Mouse (Mus musculus) midbrain, embryonic 10.5 days (tissue): ENCODE measurements around the gene Cyp2u1. TPM values are rescaled to one million over a fixed set of nuclear protein-coding genes. Genes with fewer than 3 reads are reported as not detected.
"Not testable (repeated sequence)": the region's sequence is repeated elsewhere in the genome, so short reads cannot be mapped to it uniquely, and the experiment has no call there.

Source experiments
- DNase-seq: peaks from one replicate; pipeline ENCODE4 v3.0.0-alpha.2; 2017; ENCODE audit warnings: low spot score
- H3K27ac ChIP-seq: fragments of 300-500 bp; sonication (generic); replicated peaks from 2 replicates; pipeline ENCODE4 v1.5.1; 2016; ENCODE audit warnings: mild to moderate bottlenecking
- H3K27me3 ChIP-seq: fragments of 300-500 bp; sonication (generic); 2 replicates; pipeline ENCODE4 v1.6.1; 2016; ENCODE audit warnings: low read depth, mild to moderate bottlenecking; ENCODE audit not compliant: poor library complexity, severe bottlenecking
- H3K36me3 ChIP-seq: fragments of 300-500 bp; sonication (generic); 2 replicates; pipeline ENCODE4 v1.6.1; 2016; ENCODE audit warnings: mild to moderate bottlenecking, moderate library complexity
- H3K4me1 ChIP-seq: fragments of 300-500 bp; sonication (generic); 2 replicates; pipeline ENCODE4 v1.6.1; 2016
- H3K4me3 ChIP-seq: fragments of 300-500 bp; sonication (generic); 2 replicates; pipeline ENCODE4 v1.5.1; 2016; ENCODE audit warnings: mild to moderate bottlenecking, moderate library complexity
- H3K9me3 ChIP-seq: fragments of 300-500 bp; sonication (generic); replicated peaks from 2 replicates; pipeline ENCODE4 v1.6.1; 2016; ENCODE audit warnings: mild to moderate bottlenecking
- WGBS: fragments of 180-500 bp; shearing (Covaris S2); methylation state at CpG from one replicate; pipeline ENCODE4 v1.1.7; 2016; 5-methylcytosine and 5-hydroxymethylcytosine counted together
- polyA plus RNA-seq: library from polyadenylated mRNA; unstranded; fragments of >200 nt; fragmentation: Nextera tagmentation; extraction: Ambion mirVana; gene quantifications from 2 replicates; pipeline ENCODE4 v1.2.1, GENCODE M21; 2016

Gene Cyp2u1
- 1.2 and 1.8 TPM in 2 replicates for polyA plus RNA-seq

DNA sequence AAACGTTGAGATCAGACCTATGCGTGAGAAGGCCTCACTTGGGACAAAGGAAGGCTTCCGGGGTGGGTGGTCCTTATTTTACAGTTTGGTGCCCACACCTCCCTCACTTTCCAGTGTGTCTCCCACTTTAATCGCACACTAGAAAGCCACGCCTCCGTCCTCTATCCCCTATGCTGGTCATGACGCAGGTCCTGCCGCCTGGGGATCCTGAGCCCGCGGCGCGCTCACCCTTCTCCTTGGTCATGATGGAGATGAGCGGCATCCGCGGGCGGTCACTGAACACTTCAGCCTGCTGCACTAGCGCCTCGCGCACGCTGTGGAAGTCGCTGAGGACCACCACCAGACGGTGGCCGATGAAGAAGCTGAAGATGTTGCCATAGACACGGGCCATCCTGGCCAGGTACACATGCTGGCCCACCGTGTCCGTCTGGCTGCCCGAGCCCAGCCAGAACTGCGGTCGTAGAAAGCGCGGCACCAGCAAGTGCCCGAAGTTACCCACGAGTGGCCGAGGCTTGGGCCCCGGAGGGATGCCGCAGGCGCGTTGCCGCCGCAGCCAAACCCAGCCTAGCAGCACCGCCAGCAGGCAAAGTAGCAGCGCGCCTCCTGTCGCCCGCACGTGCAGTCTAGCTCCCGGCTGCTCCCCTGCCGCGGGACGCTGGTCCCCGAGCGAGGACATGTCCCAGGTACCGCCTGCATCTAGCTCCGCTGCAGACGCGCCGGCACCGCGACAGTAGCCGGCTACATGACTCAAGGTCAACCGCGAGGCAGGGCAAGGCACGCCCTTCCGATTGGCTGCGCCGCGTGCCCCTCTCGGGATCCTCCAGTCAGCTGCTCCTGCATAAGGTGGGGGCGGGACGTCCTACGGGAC is at the start of gene Cyp2u1:
Gene Cyp2u1 (minus strand): TSS at position 776 of the 868 bp plus-strand sequence.
- peak within 1 kb of the TSS; percentile 79 for H3K27ac ChIP-seq
- peaks cover 36% of the 10 kb centered on the region for H3K27me3 ChIP-seq
- peaks cover 11% of the 10 kb centered on the region for H3K4me1 ChIP-seq
- no peaks in the 10 kb centered on the region for H3K36me3 ChIP-seq
- DNase-seq: peak; percentile 90
- H3K9me3 ChIP-seq: no peaks in the 10 kb centered on the region
- peak within 1 kb of the TSS; percentile 85 for H3K4me3 ChIP-seq
- WGBS: under 1% methylated on average over 71 of the region's 71 CpGs

DNA sequence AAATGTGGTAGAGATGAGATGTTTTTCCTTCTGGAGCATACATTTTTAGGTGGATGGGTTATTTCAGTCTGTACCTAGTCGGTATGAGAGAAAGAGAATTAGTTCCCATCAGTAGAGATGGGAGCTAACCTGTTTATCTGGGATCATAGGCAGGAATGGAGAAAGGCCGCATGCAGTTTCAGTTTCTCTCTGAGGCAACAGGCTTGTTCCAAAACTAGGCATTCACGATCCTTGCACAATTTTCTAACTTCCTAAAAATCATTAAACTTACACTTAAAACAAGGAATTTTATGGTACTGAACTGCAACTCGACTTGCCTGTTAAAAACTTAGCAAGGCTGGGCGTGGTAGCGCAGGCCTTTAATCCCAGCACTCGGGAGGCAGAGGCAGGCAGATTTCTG is 47.5 kb upstream of the Cyp2u1 start:
- H3K9me3 ChIP-seq: no peaks in the 10 kb centered on the region
- no peak for DNase-seq
- no peak overlapping the region for H3K4me3 ChIP-seq
- WGBS: 91% methylated on average over 7 of the region's 7 CpGs
- no peaks in the 10 kb centered on the region for H3K4me1 ChIP-seq
- no peaks in the 10 kb centered on the region for H3K36me3 ChIP-seq
- H3K27me3 ChIP-seq: no peaks in the 10 kb centered on the region
- no peak overlapping the region for H3K27ac ChIP-seq

DNA sequence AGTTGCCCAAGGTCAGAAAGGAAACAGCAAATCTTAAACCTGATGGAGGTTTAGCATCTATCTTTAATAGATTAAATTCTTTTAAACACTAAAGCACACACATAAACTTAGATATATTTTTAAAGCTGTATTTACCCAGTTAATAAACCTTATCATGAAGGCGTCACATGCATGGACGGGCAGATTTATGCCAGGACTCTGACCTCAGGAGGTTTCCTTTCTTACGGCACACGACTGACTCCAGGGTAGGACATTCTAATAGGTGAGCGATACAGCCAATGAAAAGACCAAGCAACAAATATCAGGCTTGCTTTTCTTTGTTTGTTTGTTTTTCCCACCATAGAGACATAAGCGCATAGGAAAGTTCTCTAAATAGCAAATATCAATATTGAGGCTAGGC is 46.0 kb upstream of the Cyp2u1 start:
- DNase-seq: no peak
- H3K36me3 ChIP-seq: no peaks in the 10 kb centered on the region

DNA sequence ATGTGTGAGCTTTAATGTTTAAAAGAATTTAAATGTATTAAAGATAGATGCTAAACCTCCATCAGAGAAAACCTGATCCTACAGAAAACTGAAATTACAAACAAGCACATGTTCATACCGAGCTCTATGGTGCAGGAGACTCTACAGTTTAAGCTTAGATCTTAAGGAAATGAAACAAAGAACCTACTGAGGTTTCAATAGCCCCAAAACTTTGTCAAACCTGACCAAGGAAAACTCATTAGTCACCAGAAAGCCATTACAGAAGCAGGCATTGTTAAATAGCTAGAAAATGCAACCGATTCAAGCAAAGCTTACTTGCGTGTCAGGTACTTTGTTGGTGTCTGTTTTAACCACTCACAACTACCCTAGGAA is 45.5 kb upstream of the Cyp2u1 start:
- Histone ChIP-seq H3K4me3 (no peak overlapping the region), H3K36me3 (no peaks in the 10 kb centered on the region), H3K27me3 (no peaks in the 10 kb centered on the region), H3K9me3 (no peaks in the 10 kb centered on the region), H3K4me1 (no peaks in the 10 kb centered on the region), H3K27ac (no peak overlapping the region)
- DNase-seq: no peak
- 85% methylated on average over 3 of the region's 3 CpGs for WGBS

More for the DNA sequence above, 46.0 kb upstream of the Cyp2u1 start:
- no peaks in the 10 kb centered on the region for H3K4me1 ChIP-seq
- no peak overlapping the region for H3K4me3 ChIP-seq
- no peaks in the 10 kb centered on the region for H3K9me3 ChIP-seq
- 89% methylated on average over 6 of the region's 6 CpGs for WGBS
- no peak overlapping the region for H3K27ac ChIP-seq
- H3K27me3 ChIP-seq: no peaks in the 10 kb centered on the region

DNA sequence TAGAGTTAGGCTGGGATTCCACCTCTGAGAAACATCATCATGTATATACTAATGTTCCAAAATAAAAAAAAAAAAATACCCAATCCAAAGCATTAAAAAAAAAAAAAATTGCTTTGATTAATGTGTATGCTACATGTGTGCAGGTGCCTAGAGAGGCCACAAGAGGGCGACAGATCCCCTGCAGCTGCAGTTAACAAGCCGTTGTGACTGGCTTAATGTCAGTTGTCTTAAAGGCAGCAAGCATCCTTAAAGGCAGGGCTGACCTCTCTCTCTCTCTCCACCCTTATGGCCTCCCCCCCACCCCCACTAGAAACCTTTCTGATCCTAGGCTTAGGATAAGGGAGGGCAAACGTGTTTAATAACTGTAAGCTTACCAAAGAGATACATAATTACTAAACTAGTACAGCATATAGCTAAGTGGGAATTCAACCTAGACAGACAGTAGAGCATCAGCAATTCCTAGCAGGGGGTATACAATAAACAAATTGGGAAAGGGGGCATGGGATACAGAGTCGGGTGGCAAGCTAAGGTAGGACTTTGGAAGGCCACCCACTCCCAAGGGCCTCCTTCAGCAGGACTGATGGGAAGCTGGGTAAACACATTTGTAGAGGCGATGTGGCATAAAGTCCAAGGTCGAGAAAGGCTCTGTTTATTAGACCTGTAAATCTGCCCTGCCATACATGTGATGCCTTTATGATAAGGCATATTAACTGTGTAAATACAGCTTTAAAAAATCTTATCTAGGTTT is 45.0 kb upstream of the Cyp2u1 start:
- Histone ChIP-seq H3K4me1 (no peaks in the 10 kb centered on the region), H3K4me3 (no peak overlapping the region), H3K36me3 (no peaks in the 10 kb centered on the region), H3K9me3 (no peaks in the 10 kb centered on the region), H3K27me3 (no peaks in the 10 kb centered on the region), H3K27ac (no peak overlapping the region)
- peak; percentile 30 for DNase-seq
- whole genome bisulfite sequencing: 62% methylated on average over 6 of the region's 6 CpGs

DNA sequence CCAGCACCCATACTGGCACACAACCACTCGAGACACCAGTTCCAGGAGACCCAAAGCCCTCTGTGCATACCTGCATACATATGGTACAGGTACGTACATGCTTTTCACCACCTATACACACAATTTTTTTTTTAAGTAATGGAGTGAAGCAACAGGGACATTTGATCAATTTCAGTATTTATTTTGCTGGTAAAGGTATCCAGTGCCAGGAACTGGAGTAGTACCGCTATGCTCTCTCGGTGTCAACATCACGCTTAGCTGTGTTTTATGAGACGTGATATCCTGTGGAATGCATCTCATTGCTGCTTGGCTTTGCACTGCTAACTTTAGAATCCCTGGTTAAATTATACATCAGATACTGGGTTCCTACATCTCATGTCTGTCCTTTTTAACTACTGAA is 42.9 kb upstream of the Cyp2u1 start:
- no peak for DNase-seq
- Histone ChIP-seq H3K9me3 (no peaks in the 10 kb centered on the region), H3K4me1 (no peaks in the 10 kb centered on the region), H3K27me3 (no peaks in the 10 kb centered on the region), H3K4me3 (no peak overlapping the region), H3K27ac (no peak overlapping the region), H3K36me3 (no peaks in the 10 kb centered on the region)
- WGBS: 93% methylated on average over 6 of the region's 6 CpGs

DNA sequence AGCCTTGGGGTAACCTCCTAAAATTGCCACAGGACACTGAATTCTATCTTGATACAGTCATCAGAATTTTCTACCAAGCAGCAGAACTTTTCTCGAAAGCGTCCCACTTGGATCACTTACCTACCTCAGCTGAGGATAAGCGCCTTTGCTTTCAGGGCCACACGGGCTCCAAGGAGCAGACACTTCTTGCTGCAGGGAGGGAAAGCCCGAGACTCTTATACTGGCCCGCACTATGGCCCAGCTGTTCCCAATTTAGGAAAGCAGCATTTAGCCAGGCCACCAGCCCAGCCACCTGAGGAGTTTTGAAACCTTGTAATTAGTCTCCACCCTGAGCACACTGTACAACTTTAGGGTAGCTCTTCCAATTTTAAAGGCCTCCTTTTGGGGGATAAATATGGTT is 40.3 kb upstream of the Cyp2u1 start:
- Histone ChIP-seq H3K27ac (no peak overlapping the region), H3K4me1 (no peaks in the 10 kb centered on the region), H3K27me3 (no peaks in the 10 kb centered on the region), H3K36me3 (no peaks in the 10 kb centered on the region), H3K9me3 (no peaks in the 10 kb centered on the region), H3K4me3 (no peak overlapping the region)
- 77% methylated on average over 6 of the region's 6 CpGs for WGBS
- no peak for DNase-seq

DNA sequence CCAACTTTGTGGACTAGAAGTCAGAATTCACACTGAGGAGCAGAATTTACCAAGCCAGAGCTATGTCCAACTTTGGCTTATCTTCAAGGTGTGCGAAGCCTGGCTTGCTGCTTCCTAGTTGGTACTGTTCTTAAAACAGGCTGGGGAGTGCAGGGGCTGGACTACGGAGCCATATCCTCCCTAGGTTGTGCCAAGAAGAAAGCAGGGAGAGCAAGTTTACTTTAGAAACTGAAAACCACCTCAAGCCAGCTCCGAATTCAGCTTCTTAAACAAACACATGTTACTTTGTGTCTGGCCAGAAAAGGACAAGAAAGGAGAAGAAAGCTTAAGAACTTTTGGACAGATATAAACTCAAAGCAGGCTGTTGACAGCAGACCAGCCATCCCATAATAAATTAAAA is 37.9 kb upstream of the Cyp2u1 start:
- no peaks in the 10 kb centered on the region for H3K9me3 ChIP-seq
- no peaks in the 10 kb centered on the region for H3K27me3 ChIP-seq
- 79% methylated on average over 3 of the region's 3 CpGs for WGBS
- no peaks in the 10 kb centered on the region for H3K36me3 ChIP-seq
- H3K27ac ChIP-seq: no peak overlapping the region
- no peak overlapping the region for H3K4me3 ChIP-seq
- no peak for DNase-seq
- H3K4me1 ChIP-seq: no peaks in the 10 kb centered on the region

DNA sequence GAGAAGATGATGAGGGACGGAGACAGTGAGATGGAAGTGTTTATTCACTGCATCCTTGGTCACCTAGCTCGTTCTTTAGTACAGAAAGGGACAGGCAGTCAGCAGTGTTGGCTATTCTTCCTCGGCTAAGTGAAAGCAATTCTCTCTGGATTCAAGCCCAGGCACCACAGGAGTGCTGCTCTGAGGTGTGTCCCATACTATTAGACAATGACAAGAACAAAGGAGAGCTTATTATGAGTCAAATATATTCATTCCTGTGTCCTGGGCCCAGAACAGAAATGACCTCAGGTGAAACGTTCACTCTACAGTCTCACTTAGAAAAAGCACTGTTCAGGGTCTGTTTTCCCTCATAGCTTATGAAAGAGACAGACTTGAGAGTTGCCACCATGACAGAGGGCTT is 36.3 kb upstream of the Cyp2u1 start:
- Histone ChIP-seq H3K4me3 (no peak overlapping the region), H3K4me1 (peaks cover 6% of the 10 kb centered on the region; the same call in 1 of the 2 replicates), H3K9me3 (no peaks in the 10 kb centered on the region), H3K36me3 (no peaks in the 10 kb centered on the region), H3K27me3 (no peaks in the 10 kb centered on the region), H3K27ac (no peak overlapping the region)
- 86% methylated on average over 4 of the region's 4 CpGs for WGBS
- DNase-seq: no peak

DNA sequence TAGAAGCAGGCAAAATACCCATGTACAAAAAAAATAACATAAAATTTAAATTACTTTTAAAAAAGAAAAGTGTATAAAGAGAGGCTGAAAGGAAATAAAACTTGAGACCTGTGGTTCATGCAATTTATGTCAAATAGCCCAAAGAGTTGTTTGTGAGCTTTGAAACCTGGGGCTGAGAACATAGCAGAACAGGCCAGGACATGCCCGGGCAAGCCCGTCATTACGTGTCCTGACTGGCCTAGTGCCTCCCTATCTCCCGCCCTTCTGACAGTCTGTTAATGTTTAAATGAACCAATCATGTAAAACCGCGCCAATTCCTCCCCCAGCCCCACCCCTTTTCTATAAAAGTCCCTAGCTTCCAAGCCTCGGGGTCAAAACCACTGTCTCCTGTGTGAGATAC is 34.7 kb upstream of the Cyp2u1 start:
- not testable (repeated sequence) for H3K36me3 ChIP-seq, H3K9me3 ChIP-seq, H3K27ac ChIP-seq, H3K4me3 ChIP-seq, H3K4me1 ChIP-seq, DNase-seq, H3K27me3 ChIP-seq
- 86% methylated on average over 7 of the region's 7 CpGs for WGBS

DNA sequence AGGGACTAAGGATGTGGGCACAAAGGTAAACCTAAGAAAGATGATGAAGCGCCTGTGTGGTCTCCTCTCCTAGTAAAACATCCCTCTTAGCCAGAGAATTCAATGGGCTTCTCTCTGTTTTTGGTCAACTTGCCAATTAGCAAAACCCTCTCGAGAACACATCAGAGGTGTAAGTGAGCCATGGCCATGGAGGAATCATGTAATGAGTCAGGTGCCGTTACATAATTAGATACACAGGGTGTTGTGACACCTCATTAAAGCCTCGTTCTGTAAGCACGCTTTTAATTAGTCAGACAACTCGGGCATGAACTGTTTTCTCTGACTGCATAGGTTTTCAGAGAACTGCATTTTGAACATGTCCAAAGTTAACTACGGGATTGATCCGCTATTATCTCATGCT is 33.6 kb upstream of the Cyp2u1 start:
- Histone ChIP-seq H3K4me1 (peaks cover 7% of the 10 kb centered on the region; the same call in 1 of the 2 replicates), H3K36me3 (no peaks in the 10 kb centered on the region), H3K9me3 (no peaks in the 10 kb centered on the region), H3K4me3 (no peak overlapping the region), H3K27ac (no peak overlapping the region), H3K27me3 (no peaks in the 10 kb centered on the region)
- 86% methylated on average over 8 of the region's 8 CpGs for WGBS
- no peak for DNase-seq

DNA sequence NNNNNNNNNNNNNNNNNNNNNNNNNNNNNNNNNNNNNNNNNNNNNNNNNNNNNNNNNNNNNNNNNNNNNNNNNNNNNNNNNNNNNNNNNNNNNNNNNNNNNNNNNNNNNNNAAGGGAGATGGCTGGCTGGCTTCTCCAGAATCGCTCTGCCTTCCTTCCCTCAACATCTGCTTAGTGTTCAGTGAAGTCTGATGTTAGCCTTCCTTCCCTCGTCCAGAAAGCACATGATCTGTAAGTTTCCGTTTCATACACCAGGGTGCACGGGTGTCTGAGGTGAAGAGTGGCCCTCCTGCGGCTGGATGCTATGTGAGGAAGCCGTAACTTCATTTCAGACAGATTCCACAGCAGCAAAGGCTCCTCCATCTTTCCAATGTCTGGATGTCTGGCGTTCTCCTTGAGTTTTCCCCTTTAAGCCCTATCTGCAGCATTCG is 32.1 kb upstream of the Cyp2u1 start:
- Histone ChIP-seq H3K9me3 (no peaks in the 10 kb centered on the region), H3K27ac (no peak overlapping the region), H3K27me3 (no peaks in the 10 kb centered on the region), H3K4me3 (no peak overlapping the region), H3K36me3 (no peaks in the 10 kb centered on the region), H3K4me1 (peaks cover 7% of the 10 kb centered on the region; the same call in 1 of the 2 replicates)
- DNase-seq: no peak
- 85% methylated on average over 8 of the region's 8 CpGs for WGBS

DNA sequence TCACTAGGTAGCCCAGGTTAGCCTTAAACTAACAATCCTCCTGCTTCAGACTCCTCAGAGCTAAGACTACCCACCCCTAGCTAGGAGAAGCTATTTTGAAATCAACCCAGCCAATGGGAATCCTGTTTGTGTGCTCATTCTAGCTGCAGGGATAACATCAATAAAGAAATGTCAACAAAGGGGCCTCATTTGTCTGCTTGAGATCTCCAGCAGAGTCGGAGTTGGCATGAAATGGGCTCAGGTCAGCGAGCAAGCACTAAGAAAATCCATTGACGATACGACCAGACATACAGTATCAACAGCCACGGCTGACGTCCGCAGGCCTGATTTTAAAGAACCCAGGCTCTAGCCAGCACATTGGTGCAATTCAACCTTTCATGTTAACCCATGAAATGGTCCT is 24.2 kb upstream of the Cyp2u1 start:
- Histone ChIP-seq H3K4me3 (no peak overlapping the region), H3K36me3 (no peaks in the 10 kb centered on the region), H3K27me3 (no peaks in the 10 kb centered on the region), H3K4me1 (no peaks in the 10 kb centered on the region), H3K9me3 (no peaks in the 10 kb centered on the region), H3K27ac (no peak overlapping the region)
- 78% methylated on average over 7 of the region's 7 CpGs for WGBS
- no peak for DNase-seq
